Mouse (Mus musculus) heart, adult 2 months (tissue): Measurements from ENCODE around the gene Dnajc22.
A peak's percentile ranks its signal among the peaks of the same experiment; 100 is the strongest.

Experiments used
- CTCF ChIP-seq: fragments of 200-600 bp; IDR thresholded peaks from 2 replicates; pipeline ENCODE4 v1.8.1; 2022; ENCODE audit warnings: antibody characterized with exemption, mild to moderate bottlenecking, moderate library complexity
- EP300 ChIP-seq: fragments of 200-500 bp; IDR thresholded peaks from 2 replicates; pipeline ENCODE4 v1.6.1; 2011; ENCODE audit warnings: low read depth, low read length, control low read depth; ENCODE audit not compliant: insufficient read depth
- POLR2A ChIP-seq: fragments of 200-500 bp; IDR thresholded peaks from 2 replicates; pipeline ENCODE4 v1.6.1; 2011; ENCODE audit warnings: mild to moderate bottlenecking, low read depth, low read length, control low read depth; ENCODE audit not compliant: insufficient read depth

DNA sequence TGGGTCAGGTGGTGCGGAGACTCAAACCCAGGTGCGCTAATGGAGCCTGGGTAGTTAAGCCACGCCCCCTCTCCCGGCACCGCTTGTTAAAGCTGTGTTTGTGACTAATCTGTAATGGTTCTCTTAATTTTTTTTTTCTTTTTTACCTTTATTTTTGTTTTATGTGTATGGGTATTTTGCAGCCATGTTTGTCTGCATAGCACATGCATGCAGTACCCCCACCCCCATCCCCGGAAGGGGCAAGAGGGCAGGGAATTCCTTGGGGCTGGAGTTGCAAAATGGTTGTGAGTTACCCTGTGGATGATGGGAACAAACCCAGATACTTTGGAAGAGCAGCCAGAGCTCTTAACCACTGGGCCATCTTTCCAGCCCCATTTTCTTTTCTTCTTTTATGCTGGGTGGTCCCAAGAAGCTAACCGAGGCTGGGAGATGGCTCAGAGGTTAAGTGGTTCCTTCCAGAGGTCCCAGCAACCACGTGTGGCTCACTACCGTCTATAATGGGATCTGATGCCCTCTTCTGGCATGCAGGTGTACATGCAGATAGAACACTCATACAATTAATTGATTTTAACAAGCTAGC, 20.5 kb downstream of the Dnajc22 start:
- peak; percentile 68 for TF ChIP-seq CTCF
- TF ChIP-seq POLR2A, result no peak
- no peak for TF ChIP-seq EP300
